8 mouse cellular contexts compared by ENCODE assay signal in genomic region chr17:29006812-29007211, GRCm38 (mm10). TPM values are rescaled to one million over a fixed set of nuclear protein-coding genes. Genes with fewer than 3 reads are reported as not detected.
DNase-seq lines count a peak whose midpoint lies in the region; ATAC-seq and TF ChIP-seq lines count a peak whose summit lies in the region.

No protein-coding gene starts in this region.

- intact Hi-C loops in gastrocnemius, adult 2 months (cut with DNase I): loop anchor here (5.0 kb wide), 1 partner anchor 50 kb away; no protein-coding TSS in a partner anchor
- intact Hi-C loops in gastrocnemius, postnatal 14 days (cut with DNase I; ENCODE audit: low total_unique reads): no loop called here

- H3K9me3 ChIP-seq in heart, postnatal 0 days (replicated peaks; ENCODE audit: control insufficient read depth, low read length): no peaks in the 10 kb centered on the region
- no peaks in the 10 kb centered on the region for H3K9me3 ChIP-seq in lung, embryonic 16.5 days (ENCODE audit: control insufficient read depth, low read length)

- H3K4me3 ChIP-seq in gastrocnemius, adult 2 months: peak overlapping the region; percentile 89
- peak overlapping the region; percentile 65 for H3K4me3 ChIP-seq in heart, postnatal 0 days (ENCODE audit: low read depth, low read length)
- H3K4me3 ChIP-seq in lung, embryonic 16.5 days (ENCODE audit: low read length): peak overlapping the region; percentile 71

- DNase-seq in gastrocnemius, adult 2 months: no peak
- no peak for DNase-seq in gastrocnemius, postnatal 14 days
- DNase-seq in adipocyte (ENCODE audit: low spot score): peak; percentile 42
- no peak for DNase-seq in heart, postnatal 0 days (ENCODE audit: low spot score)
- no peak for DNase-seq in frontal cortex, postnatal 10 days (ENCODE audit: low spot score in 2 of 2)
- DNase-seq in frontal cortex, postnatal 25 days (ENCODE audit: low spot score in 2 of 2): no peak
- no peak for DNase-seq in ovary, postnatal 36 days (ENCODE audit: low spot score)

- WGBS in heart, postnatal 0 days: 3% methylated on average over 7 of the region's 7 CpGs
- WGBS in lung, embryonic 16.5 days: 2% methylated on average over 7 of the region's 7 CpGs

- peak overlapping the region; percentile 99 for H3K27ac ChIP-seq in gastrocnemius, adult 2 months
- peak overlapping the region; percentile 89 for H3K27ac ChIP-seq in heart, postnatal 0 days (ENCODE audit: low read depth)
- peak overlapping the region; percentile 76 for H3K27ac ChIP-seq in lung, embryonic 16.5 days (ENCODE audit: low read length)

- ATAC-seq in heart, postnatal 0 days (ENCODE audit: insufficient read depth, low read depth): no peak
- ATAC-seq in lung, embryonic 16.5 days (ENCODE audit: low read depth): no peak

- 0 out of 2 replicates have a peak, but pooled peaks cover 3% of the 10 kb centered on the region for H3K4me1 ChIP-seq in heart, postnatal 0 days (ENCODE audit: control insufficient read depth, insufficient read depth)
- peaks cover 9% of the 10 kb centered on the region; the same call in 1 of the 2 replicates for H3K4me1 ChIP-seq in lung, embryonic 16.5 days (replicated peaks; ENCODE audit: control insufficient read depth, insufficient read depth, low read length)

- H3K27me3 ChIP-seq in heart, postnatal 0 days (ENCODE audit: control insufficient read depth, insufficient read depth, low read length): no peaks in the 10 kb centered on the region
- H3K27me3 ChIP-seq in lung, embryonic 16.5 days (ENCODE audit: control insufficient read depth, insufficient read depth, low read depth, low read length): no peaks in the 10 kb centered on the region

- no peaks in the 10 kb centered on the region for H3K36me3 ChIP-seq in heart, postnatal 0 days (replicated peaks; ENCODE audit: control insufficient read depth, insufficient read depth, low read length)
- H3K36me3 ChIP-seq in lung, embryonic 16.5 days (ENCODE audit: control insufficient read depth, insufficient read depth, low read length): no peaks in the 10 kb centered on the region

- peak overlapping the region; percentile 81 for H3K4me2 ChIP-seq in heart, postnatal 0 days (ENCODE audit: low read depth, low read length)
- H3K4me2 ChIP-seq in lung, embryonic 16.5 days (ENCODE audit: low read depth, low read length): peak overlapping the region; percentile 75

- TF ChIP-seq EP300 in heart, postnatal 0 days (IDR thresholded peaks at IDR 0.05; ENCODE audit: low read depth): no peak

- H3K9ac ChIP-seq in heart, postnatal 0 days (replicated peaks; ENCODE audit: low read depth, low read length): peak overlapping the region; percentile 82
- H3K9ac ChIP-seq in lung, embryonic 16.5 days (ENCODE audit: low read length): peak overlapping the region; percentile 79

- no peak for TF ChIP-seq CTCF in gastrocnemius, adult 2 months (IDR thresholded peaks at IDR 0.05)
- no peak for TF ChIP-seq CTCF in heart, postnatal 0 days (IDR thresholded peaks at IDR 0.05; ENCODE audit: low read depth)

RNA-seq across cellular contexts. Expression of gene Stk38, which starts 1.0 kb away (rescaled TPM):
- 10 to 100 TPM; 26.9 to 29.2 TPM for total RNA-seq in gastrocnemius, adult 2 months (2021)
- total RNA-seq in gastrocnemius, postnatal 14 days (2021): 10 to 100 TPM; 25.3 to 29.0 TPM
- 49.8 and 50.1 TPM in 2 replicates for total RNA-seq in heart, postnatal 0 days (2014; rRNA removed; ENCODE audit: low replicate concordance)
- 53.7 and 57.3 TPM in 2 replicates for polyA plus RNA-seq in heart, postnatal 0 days (2015; fragmentation: Nextera tagmentation; extraction: Ambion mirVana)
- polyA plus RNA-seq in lung, embryonic 16.5 days (2015; fragmentation: Nextera tagmentation; extraction: Ambion mirVana): 103 and 113 TPM in 2 replicates

RNA-seq across cellular contexts. Expression of gene Srsf3, which starts 25.6 kb away (rescaled TPM):
- total RNA-seq in gastrocnemius, adult 2 months (2021): 10 to 100 TPM; 38.8 to 55.6 TPM
- 10 to 100 TPM; 50.7 to 52.3 TPM for total RNA-seq in gastrocnemius, postnatal 14 days (2021)
- total RNA-seq in heart, postnatal 0 days (2014; rRNA removed; ENCODE audit: low replicate concordance): 110 and 151 TPM in 2 replicates
- 202 and 238 TPM in 2 replicates for polyA plus RNA-seq in heart, postnatal 0 days (2015; fragmentation: Nextera tagmentation; extraction: Ambion mirVana)
- 563 and 593 TPM in 2 replicates for polyA plus RNA-seq in lung, embryonic 16.5 days (2015; fragmentation: Nextera tagmentation; extraction: Ambion mirVana)

RNA-seq across cellular contexts. Expression of gene Kctd20, which starts 55.1 kb away (rescaled TPM):
- 10 to 100 TPM; 33.4 to 39.8 TPM for total RNA-seq in gastrocnemius, adult 2 months (2021)
- total RNA-seq in gastrocnemius, postnatal 14 days (2021): 10 to 100 TPM; 36.8 to 39.4 TPM
- total RNA-seq in heart, postnatal 0 days (2014; rRNA removed; ENCODE audit: low replicate concordance): 32.3 and 41.5 TPM in 2 replicates
- polyA plus RNA-seq in heart, postnatal 0 days (2015; fragmentation: Nextera tagmentation; extraction: Ambion mirVana): 33.3 and 35.3 TPM in 2 replicates
- polyA plus RNA-seq in lung, embryonic 16.5 days (2015; fragmentation: Nextera tagmentation; extraction: Ambion mirVana): 76.4 and 83.2 TPM in 2 replicates
